In the genomic region with DNA sequence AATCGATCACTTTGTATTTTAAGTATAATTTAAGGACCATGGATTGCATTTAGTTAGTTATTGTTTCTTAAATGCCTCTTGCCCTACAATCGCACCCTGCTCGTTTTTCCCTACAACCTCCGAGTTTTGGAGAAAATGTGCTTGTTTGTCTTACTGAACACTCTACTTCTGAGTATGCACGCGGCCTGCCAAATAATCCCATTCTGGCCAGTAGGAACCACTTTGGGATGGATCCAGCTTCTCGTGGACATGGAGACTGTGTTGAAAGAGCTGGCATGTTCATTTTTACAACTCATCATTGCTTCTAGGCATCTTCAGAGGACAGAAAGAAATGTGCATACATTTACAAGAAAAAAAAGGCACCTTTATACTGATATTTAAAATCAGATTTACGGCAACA, we compare ENCODE assay signal across 17 mouse cellular contexts.
DNase-seq lines count a peak whose midpoint lies in the region; ATAC-seq and TF ChIP-seq lines count a peak whose summit lies in the region.
"Had no signal": no experiment of that assay in that cellular context is flagged by ENCODE, and none has a peak within 500 bp of the region (broad histone marks: within the 10 kb centered on the region; RNA-seq: fewer than 3 reads in every experiment).

No protein-coding gene starts in this region.

- TF ChIP-seq CTCF in gastrocnemius, adult 2 months (IDR thresholded peaks at IDR 0.05) = no peak
- no peak for TF ChIP-seq CTCF in lung, postnatal 0 days (IDR thresholded peaks at IDR 0.05)

- no peak for TF ChIP-seq EP300 in lung, postnatal 0 days (IDR thresholded peaks at IDR 0.05)

- H3K9ac ChIP-seq in lung, postnatal 0 days (replicated peaks; ENCODE audit: low read depth) = no peak overlapping the region
- H3K9ac ChIP-seq: embryonic facial prominence, embryonic 15.5 days; hindbrain, embryonic 12.5 days; neural tube, embryonic 15.5 days had no signal

- peak; percentile 17 to 33 for DNase-seq in heart, adult 18-20 months
- DNase-seq in heart, adult 8-10 months (ENCODE audit: low spot score) = no peak
- DNase-seq in NIH3T3 (ENCODE audit: low read depth) = peak; percentile 68
- DNase-seq in gastrocnemius, adult 2 months = peak; percentile 44
- DNase-seq in lung, postnatal 0 days (ENCODE audit: low spot score) = peak; percentile 32
- no peak for DNase-seq in spleen, postnatal 36 days (ENCODE audit: low spot score in 2 of 2)
- no peak for DNase-seq in kidney, adult 11 months
- DNase-seq: cerebellum, adult 11-12 months; kidney, adult 2 months; kidney, postnatal 36 days; right cerebral cortex, adult 18-20 months; thymus, postnatal 36 days had no signal

- no peaks in the 10 kb centered on the region for H3K9me3 ChIP-seq in lung, postnatal 0 days (ENCODE audit: low read length)
- H3K9me3 ChIP-seq: embryonic facial prominence, embryonic 15.5 days; hindbrain, embryonic 12.5 days; midbrain, embryonic 10.5 days; neural tube, embryonic 15.5 days had no signal

- no peak overlapping the region for H3K4me3 ChIP-seq in gastrocnemius, adult 2 months
- no peak overlapping the region for H3K4me3 ChIP-seq in lung, postnatal 0 days (ENCODE audit: low read depth, low read length)
- H3K4me3 ChIP-seq: embryonic facial prominence, embryonic 15.5 days; hindbrain, embryonic 12.5 days; midbrain, embryonic 10.5 days; neural tube, embryonic 15.5 days had no signal

- no peak overlapping the region for H3K4me2 ChIP-seq in lung, postnatal 0 days (replicated peaks; ENCODE audit: low read depth, low read length)
- H3K4me2 ChIP-seq: embryonic facial prominence, embryonic 15.5 days; hindbrain, embryonic 12.5 days; neural tube, embryonic 15.5 days had no signal

- intact Hi-C loops in gastrocnemius, adult 2 months (cut with DNase I) = no loop called here

- H3K27ac ChIP-seq in gastrocnemius, adult 2 months = no peak overlapping the region
- H3K27ac ChIP-seq in lung, postnatal 0 days (ENCODE audit: low read length) = no peak overlapping the region
- H3K27ac ChIP-seq: embryonic facial prominence, embryonic 15.5 days; hindbrain, embryonic 12.5 days; midbrain, embryonic 10.5 days; neural tube, embryonic 15.5 days had no signal

- no peaks in the 10 kb centered on the region for H3K36me3 ChIP-seq in lung, postnatal 0 days (ENCODE audit: insufficient read depth, low read length)
- H3K36me3 ChIP-seq: embryonic facial prominence, embryonic 15.5 days; hindbrain, embryonic 12.5 days; midbrain, embryonic 10.5 days; neural tube, embryonic 15.5 days had no signal

- H3K27me3 ChIP-seq in lung, postnatal 0 days (replicated peaks; ENCODE audit: insufficient read depth, low read length) = no peaks in the 10 kb centered on the region
- H3K27me3 ChIP-seq: embryonic facial prominence, embryonic 15.5 days; hindbrain, embryonic 12.5 days; neural tube, embryonic 15.5 days had no signal

- ATAC-seq in lung, postnatal 0 days = no peak
- ATAC-seq: forebrain, embryonic 16.5 days had no signal

- H3K4me1 ChIP-seq in lung, postnatal 0 days (ENCODE audit: insufficient read depth, low read depth, low read length) = no peaks in the 10 kb centered on the region
- H3K4me1 ChIP-seq: embryonic facial prominence, embryonic 15.5 days; neural tube, embryonic 15.5 days had no signal

- WGBS in lung, postnatal 0 days = 43% methylated on average over 8 of the region's 8 CpGs

Comparison
In these comparisons a context has a peak if more than half of its experiments do, and no peak if none do; other contexts are left out.
1. DNase-seq: peak in heart, adult 18-20 months (2 of 2), NIH3T3 (single experiment), gastrocnemius, adult 2 months (single experiment) and lung, postnatal 0 days (single experiment); none in heart, adult 8-10 months (single experiment), spleen, postnatal 36 days (0 of 2) and kidney, adult 11 months (single experiment).